Mouse (Mus musculus) liver, postnatal 0 days (tissue): ENCODE measurements around the gene Gm364. TPM values are rescaled to one million over a fixed set of nuclear protein-coding genes. Genes with fewer than 3 reads are reported as not detected.

Source experiments
- ATAC-seq: fragments of 200-750 bp; cut with Nextera tagmentation; 2 replicates; pipeline ENCODE4 v1.8.0; 2017; ENCODE audit warnings: mild to moderate bottlenecking, moderate library complexity
- DNase-seq: peaks from one replicate; pipeline ENCODE4 v3.0.0-alpha.2; 2016
- H3K27ac ChIP-seq: fragments of 300-500 bp; sonication (generic); 2 replicates; pipeline ENCODE4 v1.5.1; 2014; ENCODE audit warnings: antibody characterized with exemption, moderate library complexity, mild to moderate bottlenecking, low read depth
- H3K27me3 ChIP-seq: fragments of 300-500 bp; sonication (generic); 2 replicates; pipeline ENCODE4 v1.6.1; 2014; ENCODE audit warnings: low read length, control low read depth, mixed read lengths; ENCODE audit not compliant: insufficient read depth
- H3K36me3 ChIP-seq: fragments of 300-500 bp; sonication (generic); replicated peaks from 2 replicates; pipeline ENCODE4 v1.6.1; 2014; ENCODE audit warnings: mild to moderate bottlenecking, control low read depth, low read length, moderate library complexity, mixed read lengths; ENCODE audit not compliant: insufficient read depth
- H3K4me1 ChIP-seq: fragments of 300-500 bp; sonication (generic); 2 replicates; pipeline ENCODE4 v1.6.1; 2014; ENCODE audit warnings: antibody characterized with exemption, mild to moderate bottlenecking, control low read depth; ENCODE audit not compliant: insufficient read depth
- H3K4me2 ChIP-seq: fragments of 300-500 bp; sonication (generic); 2 replicates; pipeline ENCODE4 v1.6.1; 2014; ENCODE audit warnings: low read depth, mild to moderate bottlenecking, low read length, moderate library complexity, mixed read lengths
- H3K4me3 ChIP-seq: fragments of 300-500 bp; sonication (generic); 2 replicates; pipeline ENCODE4 v1.5.1; 2014; ENCODE audit warnings: low read depth, low read length
- H3K9ac ChIP-seq: fragments of 300-500 bp; sonication (generic); replicated peaks from 2 replicates; pipeline ENCODE4 v1.6.1; 2014; ENCODE audit warnings: mild to moderate bottlenecking, moderate library complexity
- H3K9me3 ChIP-seq: fragments of 300-500 bp; sonication (generic); 2 replicates; pipeline ENCODE4 v1.6.1; 2016; ENCODE audit warnings: mild to moderate bottlenecking, control low read depth, low read length, mixed read lengths
- CTCF ChIP-seq: sonication (generic); IDR thresholded peaks from 2 replicates; pipeline ENCODE4 v1.5.1; 2016; ENCODE audit warnings: antibody characterized with exemption, low read depth
- EP300 ChIP-seq: IDR thresholded peaks from 2 replicates; pipeline ENCODE4 v1.6.1; 2016; ENCODE audit warnings: antibody characterized with exemption, low read depth, mild to moderate bottlenecking
- WGBS: fragments of 180-500 bp; shearing (Covaris S2); extraction: QIAGEN DNeasy Blood & Tissue Kit; methylation state at CpG from one replicate; pipeline ENCODE4 v1.1.7; 2014; ENCODE audit not compliant: insufficient replicate concordance; 5-methylcytosine and 5-hydroxymethylcytosine counted together
- polyA plus RNA-seq: library from polyadenylated mRNA; unstranded; fragments of >200 nt; fragmentation: Nextera tagmentation; extraction: Ambion mirVana; gene quantifications from 2 replicates; pipeline ENCODE4 v1.2.1, GENCODE M21; 2015

Gm364 gene
- polyA plus RNA-seq = not detected in 2 replicates

GRCm38 (mm10) chrX:57408769-57409168 lies at the start of gene Gm364:
Gene Gm364 (plus strand): TSS chrX:57409154.
- H3K27me3 ChIP-seq = no peaks in the 10 kb centered on the region
- ATAC-seq (no peak), DNase-seq (no peak)
- H3K36me3 ChIP-seq = no peaks in the 10 kb centered on the region
- no peak within 1 kb of the TSS for H3K4me3 ChIP-seq
- H3K4me2 ChIP-seq = no peak within 1 kb of the TSS
- TF ChIP-seq EP300 (no peak), CTCF (no peak)
- 91% methylated on average over 12 of the region's 12 CpGs for WGBS
- H3K4me1 ChIP-seq = no peaks in the 10 kb centered on the region
- H3K9me3 ChIP-seq = no peaks in the 10 kb centered on the region
- H3K27ac ChIP-seq = no peak within 1 kb of the TSS
- H3K9ac ChIP-seq = no peak within 1 kb of the TSS

DNA sequence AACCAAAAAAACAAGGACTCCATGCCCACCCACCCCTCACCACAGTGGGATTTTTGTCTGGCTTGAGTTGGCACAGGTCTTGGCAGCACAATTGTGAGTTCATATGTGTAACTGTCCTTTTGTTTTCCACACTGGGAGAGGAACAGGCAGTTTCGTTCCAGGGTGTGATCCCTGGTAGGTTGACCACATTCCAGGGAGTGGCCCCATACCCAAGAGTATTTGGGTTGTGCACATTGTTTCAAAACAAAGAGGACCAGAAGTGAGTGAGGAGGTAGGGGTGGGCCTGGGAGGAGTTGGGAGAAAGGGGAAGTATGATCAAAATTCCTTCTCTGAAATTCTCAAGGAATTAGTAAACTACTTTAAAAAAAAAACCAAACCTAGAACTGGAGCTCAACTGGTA lies 49.6 kb upstream of the Gm364 start:
- no peak overlapping the region for H3K27ac ChIP-seq

DNA sequence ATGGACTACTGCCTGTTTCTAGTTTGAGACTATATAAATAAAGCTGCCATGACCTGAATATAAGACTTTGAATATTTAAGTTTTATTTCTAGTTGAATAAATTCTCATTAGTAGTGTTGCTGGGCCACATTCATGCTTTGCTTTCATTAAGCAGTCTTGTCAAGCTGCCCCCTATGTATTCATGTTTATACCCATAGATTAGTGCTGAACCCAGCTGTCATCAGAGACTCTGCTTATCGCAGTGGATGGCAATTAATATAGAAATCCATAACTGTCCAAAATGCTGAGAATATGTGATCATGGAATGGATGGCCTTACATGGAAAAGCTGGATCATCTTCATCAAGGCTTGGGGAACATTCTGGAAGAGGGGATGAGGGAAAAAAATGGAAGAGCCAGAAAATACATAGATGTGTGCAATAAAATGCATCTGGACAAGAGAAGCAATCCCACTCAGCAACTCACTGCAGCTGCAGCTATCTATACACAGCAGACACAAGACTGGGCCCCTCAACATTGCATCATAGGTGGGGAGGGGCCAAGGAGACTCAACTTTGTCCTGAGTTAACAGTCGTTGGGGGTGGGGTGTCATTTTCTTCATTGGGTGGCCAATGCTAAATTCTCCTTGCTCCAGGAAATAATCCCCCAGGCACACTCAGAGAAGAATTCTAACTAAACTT lies 43.9 kb upstream of the Gm364 start:
- H3K4me2 ChIP-seq = peak overlapping the region; percentile 32; the same call in 1 of the 2 replicates
- H3K27me3 ChIP-seq = no peaks in the 10 kb centered on the region
- 40% methylated on average over 2 of the region's 2 CpGs for WGBS
- H3K9ac ChIP-seq = no peak overlapping the region
- ATAC-seq (peak; percentile 98), DNase-seq (peak; percentile 43)
- TF ChIP-seq EP300 (peak; percentile 70; the same call in 1 of the 2 replicates), CTCF (no peak)
- H3K9me3 ChIP-seq = no peaks in the 10 kb centered on the region
- peak overlapping the region; percentile 59; the same call in 1 of the 2 replicates for H3K27ac ChIP-seq
- H3K4me1 ChIP-seq = no peaks in the 10 kb centered on the region
- H3K4me3 ChIP-seq = no peak overlapping the region
- no peaks in the 10 kb centered on the region for H3K36me3 ChIP-seq

More for the DNA sequence above, 49.6 kb upstream of the Gm364 start:
- Histone ChIP-seq H3K9ac (no peak overlapping the region), H3K27me3 (no peaks in the 10 kb centered on the region), H3K4me3 (no peak overlapping the region), H3K4me1 (no peaks in the 10 kb centered on the region), H3K9me3 (no peaks in the 10 kb centered on the region), H3K36me3 (no peaks in the 10 kb centered on the region), H3K4me2 (no peak overlapping the region)
- DNase-seq = no peak
- 64% methylated on average over 1 of the region's 1 CpGs for WGBS
- TF ChIP-seq EP300 (no peak), CTCF (no peak)
- no peak for ATAC-seq

GRCm38 (mm10) chrX:57372965-57373364 lies 36.0 kb upstream of the Gm364 start:
- TF ChIP-seq EP300 (no peak), CTCF (no peak)
- no peaks in the 10 kb centered on the region for H3K27me3 ChIP-seq
- no peak overlapping the region for H3K27ac ChIP-seq
- H3K4me2 ChIP-seq = no peak overlapping the region
- 63% methylated on average over 4 of the region's 4 CpGs for WGBS
- H3K36me3 ChIP-seq = peaks cover 2% of the 10 kb centered on the region; the same call in 1 of the 2 replicates
- no peak for DNase-seq
- H3K4me1 ChIP-seq = peaks cover 4% of the 10 kb centered on the region; the same call in 1 of the 2 replicates
- peak; percentile 45; the same call in 1 of the 2 replicates for ATAC-seq
- no peak overlapping the region for H3K9ac ChIP-seq
- no peak overlapping the region for H3K4me3 ChIP-seq
- no peaks in the 10 kb centered on the region for H3K9me3 ChIP-seq

DNA sequence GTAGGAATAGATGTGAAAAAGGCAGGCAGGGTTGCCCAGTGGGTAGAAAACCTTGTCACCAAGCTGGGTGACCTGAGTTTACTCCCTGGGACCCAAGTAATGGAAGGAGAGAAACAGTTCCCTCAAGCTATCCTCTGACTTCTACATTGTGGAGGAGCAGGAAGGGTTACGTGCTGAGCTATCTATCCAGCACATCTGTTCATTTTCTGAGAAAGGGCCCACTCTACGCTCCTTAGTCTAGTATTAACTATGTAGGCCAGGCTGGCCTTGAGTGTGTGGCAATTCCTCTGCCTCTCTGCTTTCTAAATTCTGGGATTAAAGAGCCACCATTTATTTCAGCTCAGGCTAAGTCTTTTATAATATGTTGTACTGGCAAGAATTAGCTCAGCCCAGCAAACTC lies 35.4 kb upstream of the Gm364 start:
- TF ChIP-seq CTCF = no peak
- TF ChIP-seq EP300 = peak; percentile 41; the same call in 1 of the 2 replicates
- Histone ChIP-seq H3K4me2 (no peak overlapping the region), H3K27me3 (no peaks in the 10 kb centered on the region), H3K4me1 (peaks cover 4% of the 10 kb centered on the region; the same call in 1 of the 2 replicates), H3K9ac (no peak overlapping the region), H3K9me3 (no peaks in the 10 kb centered on the region), H3K4me3 (no peak overlapping the region), H3K36me3 (peaks cover 2% of the 10 kb centered on the region), H3K27ac (peak overlapping the region; percentile 57)
- 37% methylated on average over 2 of the region's 2 CpGs for WGBS
- no peak for DNase-seq
- ATAC-seq = peak; percentile 91

GRCm38 (mm10) chrX:57374029-57374428 lies 34.9 kb upstream of the Gm364 start:
- no peaks in the 10 kb centered on the region for H3K9me3 ChIP-seq
- H3K9ac ChIP-seq = no peak overlapping the region
- H3K27ac ChIP-seq = no peak overlapping the region
- TF ChIP-seq EP300 = no peak
- peaks cover 4% of the 10 kb centered on the region; the same call in 1 of the 2 replicates for H3K4me1 ChIP-seq
- no peak overlapping the region for H3K4me2 ChIP-seq
- H3K27me3 ChIP-seq = no peaks in the 10 kb centered on the region
- DNase-seq (no peak), ATAC-seq (no peak)
- H3K36me3 ChIP-seq = peaks cover 2% of the 10 kb centered on the region
- no peak overlapping the region for H3K4me3 ChIP-seq
- WGBS = 59% methylated on average over 2 of the region's 2 CpGs
